Mouse (Mus musculus): ENCODE data around the gene Smim1.
A peak's percentile ranks its signal among the peaks of the same experiment; 100 is the strongest.

The Smim1 gene

GRCm38 (mm10) chr4:154019571-154019970 is 6.5 kb downstream of the Smim1 start:
- DNase-seq: peak; percentile 81

GRCm38 (mm10) chr4:154015476-154015875 is 10.6 kb downstream of the Smim1 start:
- no peak for DNase-seq

- no peak for DNase-seq
Observed at GRCm38 (mm10) chr4:154012132-154012882, 13.7 kb downstream of the Smim1 start.

- peak; percentile 86 for DNase-seq
Observed at GRCm38 (mm10) chr4:154011646-154012089, 14.4 kb downstream of the Smim1 start, which contains the start of gene Lrrc47. Lrrc47 (plus strand) TSS chr4:154011731.

- DNase-seq: no peak
Observed at GRCm38 (mm10) chr4:154010907-154011645, 15.0 kb downstream of the Smim1 start.

GRCm38 (mm10) chr4:154007759-154008158 is 18.3 kb downstream of the Smim1 start:
- peak; percentile 82 for DNase-seq

GRCm38 (mm10) chr4:154006264-154006663 is 19.8 kb downstream of the Smim1 start:
- no peak for DNase-seq

- no peak for DNase-seq
Observed at GRCm38 (mm10) chr4:154005488-154005887, 20.5 kb downstream of the Smim1 start.

GRCm38 (mm10) chr4:153993505-153993904 is 32.5 kb downstream of the Smim1 start:
- no peak for DNase-seq

- no peak for DNase-seq
Observed at GRCm38 (mm10) chr4:153992715-153993114, 33.3 kb downstream of the Smim1 start.

GRCm38 (mm10) chr4:153980470-153980869 is 45.6 kb downstream of the Smim1 start:
- no peak for DNase-seq

GRCm38 (mm10) chr4:153979243-153979642 is 46.8 kb downstream of the Smim1 start:
- DNase-seq: no peak

- no peak for DNase-seq
Observed at GRCm38 (mm10) chr4:153975768-153976167, 50.3 kb downstream of the Smim1 start.

GRCm38 (mm10) chr4:153975292-153975662 is 50.8 kb downstream of the Smim1 start:
- DNase-seq: no peak

GRCm38 (mm10) chr4:153974431-153975291 is 51.4 kb downstream of the Smim1 start, which contains the start of the genes Dffb and Cep104:
Dffb (minus strand) TSS chr4:153975126.
Cep104 (plus strand) TSS chr4:153975194.
- DNase-seq: peak; percentile 97

Data from lung, postnatal 36 days (tissue).